ENCODE assay signal across 11 mouse cellular contexts in genomic region chr6:5802840-5803491, GRCm38 (mm10).
DNase-seq lines count a peak whose midpoint lies in the region; ATAC-seq lines count a peak whose summit lies in the region.
"Had no signal": no experiment of that assay in that cellular context is flagged by ENCODE, and none has a peak within 500 bp of the region (broad histone marks: within the 10 kb centered on the region; RNA-seq: fewer than 3 reads in every experiment).

No protein-coding gene starts in this region.

- peak overlapping the region; percentile 54; the same call in 1 of the 2 replicates for H3K27ac ChIP-seq in kidney, embryonic 15.5 days

- intact Hi-C loops in heart, postnatal 14 days (cut with DNase I), result loop anchor here (1.0 to 10.0 kb wide), 2 partner anchors 158 to 388 kb away; no protein-coding TSS in a partner anchor

- 47% methylated on average over 11 of the region's 11 CpGs for WGBS in kidney, embryonic 15.5 days

- DNase-seq in kidney, adult 8-10 months, result no peak
- peak; percentile 66 for DNase-seq in Muller cell, postnatal 12 days (ENCODE audit: inconsistent ontology term)
- DNase-seq in cerebellum, adult 11 months, result peak; percentile 22
- peak; percentile 3 to 44 for DNase-seq in heart, postnatal 14 days
- no peak for DNase-seq in gastrocnemius, postnatal 10 days
- DNase-seq: adrenal gland, adult 8-10 months; layer of hippocampus, postnatal 36 days; right cerebral cortex, postnatal 25 days; thymus, postnatal 14 days had no signal

- no peaks in the 10 kb centered on the region for H3K36me3 ChIP-seq in kidney, embryonic 15.5 days

- H3K27me3 ChIP-seq in kidney, embryonic 15.5 days, result no peaks in the 10 kb centered on the region

- no peak overlapping the region for H3K4me3 ChIP-seq in kidney, embryonic 15.5 days (replicated peaks)

- no peak overlapping the region for H3K9ac ChIP-seq in kidney, embryonic 15.5 days

- peak; percentile 82 for ATAC-seq in kidney, embryonic 15.5 days (replicated peaks; ENCODE audit: low FRiP score)
- no peak for ATAC-seq in megakaryocyte-erythroid progenitor cell, adult 5-6 weeks (replicated peaks; ENCODE audit: low FRiP score, low TSS enrichment, poor library complexity, severe bottlenecking)

- H3K4me1 ChIP-seq in kidney, embryonic 15.5 days, result peaks cover 13% of the 10 kb centered on the region; the same call in 1 of the 2 replicates

- no peak overlapping the region for H3K4me2 ChIP-seq in kidney, embryonic 15.5 days

- H3K9me3 ChIP-seq in kidney, embryonic 15.5 days (replicated peaks), result no peaks in the 10 kb centered on the region

Comparison
In these comparisons a context has a peak if more than half of its experiments do, and no peak if none do; other contexts are left out.
1. DNase-seq: peak in Muller cell, postnatal 12 days (single experiment), cerebellum, adult 11 months (single experiment) and heart, postnatal 14 days (2 of 2); none in kidney, adult 8-10 months (0 of 2) and gastrocnemius, postnatal 10 days (single experiment).